In genomic region chr4:135292477-135293089, GRCm38 (mm10) we compare ENCODE assay signal across 8 mouse cellular contexts. TPM values are rescaled to one million over a fixed set of nuclear protein-coding genes. Genes with fewer than 3 reads are reported as not detected.
A peak's percentile ranks its signal among the peaks of the same experiment; 100 is the strongest.
DNase-seq lines count a peak whose midpoint lies in the region; ATAC-seq and TF ChIP-seq lines count a peak whose summit lies in the region.

No protein-coding gene starts in this region.

- WGBS in midbrain, embryonic 12.5 days: 15% methylated on average over 12 of the region's 12 CpGs
- 14% methylated on average over 12 of the region's 12 CpGs for WGBS in midbrain, embryonic 16.5 days
- 8% methylated on average over 12 of the region's 12 CpGs for WGBS in liver, embryonic 11.5 days
- WGBS in small intestine, adult 2 months: 12% methylated on average over 12 of the region's 12 CpGs

- H3K9ac ChIP-seq in midbrain, embryonic 12.5 days (replicated peaks): 0 out of 2 replicates have a peak overlapping the region, but pooled peaks have one; percentile 15
- H3K9ac ChIP-seq in midbrain, embryonic 16.5 days (ENCODE audit: low read depth, low read length): no peak overlapping the region
- peak overlapping the region; percentile 20 for H3K9ac ChIP-seq in liver, embryonic 11.5 days (ENCODE audit: low read depth, low read length)

- H3K27me3 ChIP-seq in midbrain, embryonic 12.5 days: no peaks in the 10 kb centered on the region
- no peaks in the 10 kb centered on the region for H3K27me3 ChIP-seq in midbrain, embryonic 16.5 days (ENCODE audit: control insufficient read depth, insufficient read depth, low read depth, low read length)
- H3K27me3 ChIP-seq in liver, embryonic 11.5 days (replicated peaks; ENCODE audit: control insufficient read depth, insufficient read depth, low read length): no peaks in the 10 kb centered on the region
- H3K27me3 ChIP-seq in small intestine, adult 2 months (ENCODE audit: control insufficient read depth, insufficient read depth, low read length): 0 out of 2 replicates have a peak, but pooled peaks cover 2% of the 10 kb centered on the region

- ATAC-seq in midbrain, embryonic 12.5 days (ENCODE audit: low FRiP score, low read depth): no peak
- ATAC-seq in midbrain, embryonic 16.5 days: no peak
- peak; percentile 66 to 68; a peak in 2 of 4 replicates for ATAC-seq in hematopoietic stem cell, adult 5-6 weeks (replicated peaks in 1 of 2; ENCODE audit: insufficient read depth in 1 of 2, low FRiP score in 2 of 2, low TSS enrichment in 1 of 2, low read depth in 1 of 2, poor library complexity in 2 of 2, severe bottlenecking in 2 of 2)
- peak; percentile 51 for ATAC-seq in liver, embryonic 11.5 days (replicated peaks; ENCODE audit: low FRiP score)

- peak overlapping the region; percentile 15; the same call in 1 of the 2 replicates for H3K4me2 ChIP-seq in midbrain, embryonic 12.5 days (replicated peaks)
- H3K4me2 ChIP-seq in midbrain, embryonic 16.5 days (ENCODE audit: low read length): no peak overlapping the region
- peak overlapping the region; percentile 56 for H3K4me2 ChIP-seq in liver, embryonic 11.5 days

- no peaks in the 10 kb centered on the region for H3K9me3 ChIP-seq in midbrain, embryonic 12.5 days
- no peaks in the 10 kb centered on the region for H3K9me3 ChIP-seq in midbrain, embryonic 16.5 days (replicated peaks; ENCODE audit: control insufficient read depth, low read length, poor library complexity, severe bottlenecking)
- no peaks in the 10 kb centered on the region for H3K9me3 ChIP-seq in liver, embryonic 11.5 days (ENCODE audit: control insufficient read depth, low read length)

- no peak overlapping the region for H3K27ac ChIP-seq in midbrain, embryonic 12.5 days (replicated peaks)
- no peak overlapping the region for H3K27ac ChIP-seq in midbrain, embryonic 16.5 days (ENCODE audit: low read length)
- H3K27ac ChIP-seq in brown adipose tissue, adult 24 weeks (replicated peaks; ENCODE audit: low read depth, low read length): peak overlapping the region; percentile 40
- peak overlapping the region; percentile 53; the same call in 1 of the 2 replicates for H3K27ac ChIP-seq in liver, embryonic 11.5 days (ENCODE audit: low read depth, low read length)
- peak overlapping the region; percentile 4; the same call in 1 of the 2 replicates for H3K27ac ChIP-seq in small intestine, adult 2 months (ENCODE audit: insufficient read depth, low read depth, low read length)

- no peaks in the 10 kb centered on the region for H3K36me3 ChIP-seq in midbrain, embryonic 12.5 days
- H3K36me3 ChIP-seq in midbrain, embryonic 16.5 days (ENCODE audit: control insufficient read depth, insufficient read depth, low read length): no peaks in the 10 kb centered on the region
- H3K36me3 ChIP-seq in liver, embryonic 11.5 days (ENCODE audit: control insufficient read depth, insufficient read depth, low read length): no peaks in the 10 kb centered on the region
- H3K36me3 ChIP-seq in small intestine, adult 2 months (ENCODE audit: control insufficient read depth, insufficient read depth, low read length): no peaks in the 10 kb centered on the region

- TF ChIP-seq POLR2A in small intestine, adult 2 months (IDR thresholded peaks at IDR 0.05; ENCODE audit: low read depth, low read length): 0 out of 2 replicates have a peak, but pooled peaks have one; percentile 12

- no peak overlapping the region for H3K4me3 ChIP-seq in midbrain, embryonic 12.5 days
- H3K4me3 ChIP-seq in midbrain, embryonic 16.5 days (ENCODE audit: low read depth, low read length): no peak overlapping the region
- peak overlapping the region; percentile 21 for H3K4me3 ChIP-seq in brown adipose tissue, adult 24 weeks (ENCODE audit: insufficient read depth, low read depth, low read length)
- no peak overlapping the region; the same call in 1 of the 2 replicates for H3K4me3 ChIP-seq in liver, embryonic 11.5 days (ENCODE audit: low read depth, low read length)
- peak overlapping the region; percentile 13 for H3K4me3 ChIP-seq in small intestine, adult 2 months (ENCODE audit: low read depth, low read length)

- peaks cover 6% of the 10 kb centered on the region for H3K4me1 ChIP-seq in midbrain, embryonic 12.5 days
- H3K4me1 ChIP-seq in midbrain, embryonic 16.5 days (ENCODE audit: control insufficient read depth, insufficient read depth, low read length): no peaks in the 10 kb centered on the region
- peaks cover 5% of the 10 kb centered on the region for H3K4me1 ChIP-seq in brown adipose tissue, adult 24 weeks (ENCODE audit: control insufficient read depth, insufficient read depth, insufficient read length, low read length)
- peaks cover 29% of the 10 kb centered on the region for H3K4me1 ChIP-seq in liver, embryonic 11.5 days (replicated peaks; ENCODE audit: control insufficient read depth, insufficient read depth, low read length)
- no peaks in the 10 kb centered on the region; the same call in 1 of the 2 replicates for H3K4me1 ChIP-seq in small intestine, adult 2 months (ENCODE audit: control insufficient read depth, insufficient read depth, insufficient read length, low read length)

- no peak for TF ChIP-seq CTCF in small intestine, adult 2 months (IDR thresholded peaks at IDR 0.05; ENCODE audit: extremely low read depth, insufficient read length, insufficient replicate concordance, low read depth, low read length)

- DNase-seq in liver, embryonic 11.5 days (ENCODE audit: low spot score): peak; percentile 64
- DNase-seq in cerebellum, adult 9-11 months: no peak
- no peak for DNase-seq in layer of hippocampus, adult 11-12 months (ENCODE audit: low spot score)

RNA-seq across cellular contexts. Expression of gene Clic4, which starts 20.0 kb away (rescaled TPM):
- 194 and 199 TPM in 2 replicates for polyA plus RNA-seq in midbrain, embryonic 12.5 days (2016; fragmentation: Nextera tagmentation; extraction: Ambion mirVana)
- 49.2 and 55.6 TPM in 2 replicates for polyA plus RNA-seq in midbrain, embryonic 16.5 days (2015; fragmentation: Nextera tagmentation; extraction: Ambion mirVana)
- polyA plus RNA-seq in brown adipose tissue, adult 24 weeks (2012; ENCODE audit: insufficient read depth, insufficient read length, missing spikeins): 112 and 125 TPM in 2 replicates
- total RNA-seq in hematopoietic stem cell, adult 5-6 weeks (2017): 62.0 and 66.9 TPM in 2 replicates
- polyA plus RNA-seq in liver, embryonic 11.5 days (2014; fragmentation: Nextera tagmentation; extraction: Ambion mirVana): 149 and 176 TPM in 2 replicates
- 20.6 and 26.2 TPM in 2 replicates for polyA plus RNA-seq in small intestine, adult 2 months (2012; rRNA removed)

Comparison
In these comparisons a context has a peak if more than half of its experiments do, and no peak if none do; other contexts are left out.
1. ATAC-seq: peak in hematopoietic stem cell, adult 5-6 weeks (2 of 2) and liver, embryonic 11.5 days (single experiment); none in midbrain, embryonic 12.5 days (single experiment) and midbrain, embryonic 16.5 days (single experiment).
2. H3K27ac ChIP-seq: peak in brown adipose tissue, adult 24 weeks (single experiment), liver, embryonic 11.5 days (single experiment) and small intestine, adult 2 months (single experiment); none in midbrain, embryonic 12.5 days (single experiment) and midbrain, embryonic 16.5 days (single experiment).
3. H3K4me3 ChIP-seq: peak in brown adipose tissue, adult 24 weeks (single experiment) and small intestine, adult 2 months (single experiment); none in midbrain, embryonic 12.5 days (single experiment), midbrain, embryonic 16.5 days (single experiment) and liver, embryonic 11.5 days (single experiment).